Mouse (Mus musculus): ENCODE data around the gene Alk. TPM values are rescaled to one million over a fixed set of nuclear protein-coding genes. Genes with fewer than 3 reads are reported as not detected.

Alk gene
- polyA plus RNA-seq, 1 experiment from 2014 or later = 0.11 TPM

GRCm38 (mm10) chr17:72005365-72005764 is 599.1 kb downstream of the Alk start:
- Histone ChIP-seq H3K4me1 (replicated peaks; ENCODE audit: insufficient read depth, low read length) (no peaks in the 10 kb centered on the region), H3K4me3 (replicated peaks; ENCODE audit: low read depth, low read length) (no peak overlapping the region), H3K27ac (no peak overlapping the region), H3K9me3 (replicated peaks; ENCODE audit: low read length) (no peaks in the 10 kb centered on the region), H3K27me3 (ENCODE audit: insufficient read depth, low read length) (no peaks in the 10 kb centered on the region), H3K9ac (ENCODE audit: low read depth, low read length) (no peak overlapping the region), H3K4me2 (ENCODE audit: low read length) (no peak overlapping the region), H3K36me3 (ENCODE audit: insufficient read depth, low read length) (no peaks in the 10 kb centered on the region)
- ATAC-seq (replicated peaks; ENCODE audit: low FRiP score, low read depth) (no peak), DNase-seq (ENCODE audit: low spot score) (no peak)
- 66% methylated on average over 6 of the region's 6 CpGs for WGBS
- no peak for TF ChIP-seq CTCF (IDR thresholded peaks at IDR 0.05; ENCODE audit: low read depth)

- Histone ChIP-seq H3K4me1 (replicated peaks; ENCODE audit: insufficient read depth, low read length) (no peaks in the 10 kb centered on the region), H3K4me2 (ENCODE audit: low read length) (no peak overlapping the region), H3K9me3 (replicated peaks; ENCODE audit: low read length) (no peaks in the 10 kb centered on the region), H3K36me3 (ENCODE audit: insufficient read depth, low read length) (no peaks in the 10 kb centered on the region), H3K27ac (no peak overlapping the region), H3K9ac (ENCODE audit: low read depth, low read length) (no peak overlapping the region), H3K4me3 (replicated peaks; ENCODE audit: low read depth, low read length) (no peak overlapping the region), H3K27me3 (ENCODE audit: insufficient read depth, low read length) (no peaks in the 10 kb centered on the region)
- TF ChIP-seq CTCF (IDR thresholded peaks at IDR 0.05; ENCODE audit: low read depth) = no peak
- 25% methylated on average over 5 of the region's 5 CpGs for WGBS
- ATAC-seq (replicated peaks; ENCODE audit: low FRiP score, low read depth) (0 out of 2 replicates have a peak, but pooled peaks have one; percentile 40), DNase-seq (ENCODE audit: low spot score) (peak; percentile 80)
Measured at GRCm38 (mm10) chr17:71999527-72000482, 604.6 kb downstream of the Alk start.

- Histone ChIP-seq H3K4me3 (replicated peaks; ENCODE audit: low read depth, low read length) (no peak overlapping the region), H3K27ac (no peak overlapping the region), H3K27me3 (ENCODE audit: insufficient read depth, low read length) (no peaks in the 10 kb centered on the region), H3K4me1 (replicated peaks; ENCODE audit: insufficient read depth, low read length) (no peaks in the 10 kb centered on the region), H3K4me2 (ENCODE audit: low read length) (no peak overlapping the region), H3K36me3 (ENCODE audit: insufficient read depth, low read length) (no peaks in the 10 kb centered on the region), H3K9me3 (replicated peaks; ENCODE audit: low read length) (no peaks in the 10 kb centered on the region), H3K9ac (ENCODE audit: low read depth, low read length) (no peak overlapping the region)
- DNase-seq (ENCODE audit: low spot score) (no peak), ATAC-seq (replicated peaks; ENCODE audit: low FRiP score, low read depth) (no peak)
- no peak for TF ChIP-seq CTCF (IDR thresholded peaks at IDR 0.05; ENCODE audit: low read depth)
- 76% methylated on average over 3 of the region's 3 CpGs for WGBS
Measured at GRCm38 (mm10) chr17:71997680-71998079, 606.7 kb downstream of the Alk start.

DNA sequence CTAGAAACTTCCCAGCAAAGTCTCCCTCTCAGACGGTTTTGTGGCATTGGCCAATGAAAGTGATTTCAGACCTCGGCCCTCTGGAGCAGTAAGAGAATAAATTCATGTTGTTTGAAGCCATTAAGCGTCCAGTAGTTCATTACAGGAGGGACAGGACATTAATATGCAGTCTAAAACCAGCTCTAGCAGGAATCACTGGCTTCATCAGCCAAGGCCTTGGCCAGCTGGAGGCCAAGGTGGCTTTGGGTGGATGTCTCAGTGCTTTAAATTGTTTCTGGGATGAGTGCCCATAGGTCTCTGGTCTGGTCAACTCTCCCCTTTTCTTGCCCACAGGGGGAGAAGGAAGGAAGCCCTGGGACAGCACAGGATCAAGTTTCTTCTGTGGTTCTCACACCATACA is 608.9 kb downstream of the Alk start:
- DNase-seq (ENCODE audit: low spot score) (peak; percentile 51), ATAC-seq (replicated peaks; ENCODE audit: low FRiP score, low read depth) (no peak)
- 45% methylated on average over 3 of the region's 3 CpGs for WGBS
- Histone ChIP-seq H3K27ac (no peak overlapping the region), H3K27me3 (ENCODE audit: insufficient read depth, low read length) (no peaks in the 10 kb centered on the region), H3K4me1 (replicated peaks; ENCODE audit: insufficient read depth, low read length) (no peaks in the 10 kb centered on the region), H3K36me3 (ENCODE audit: insufficient read depth, low read length) (no peaks in the 10 kb centered on the region), H3K9ac (ENCODE audit: low read depth, low read length) (no peak overlapping the region), H3K9me3 (replicated peaks; ENCODE audit: low read length) (no peaks in the 10 kb centered on the region), H3K4me3 (replicated peaks; ENCODE audit: low read depth, low read length) (no peak overlapping the region), H3K4me2 (ENCODE audit: low read length) (no peak overlapping the region)
- no peak for TF ChIP-seq CTCF (IDR thresholded peaks at IDR 0.05; ENCODE audit: low read depth)

- no peaks in the 10 kb centered on the region for H3K36me3 ChIP-seq (ENCODE audit: insufficient read depth, low read length)
- no peaks in the 10 kb centered on the region for H3K4me1 ChIP-seq (replicated peaks; ENCODE audit: insufficient read depth, low read length)
- 71% methylated on average over 1 of the region's 1 CpGs for WGBS
- DNase-seq (ENCODE audit: low spot score) (no peak), ATAC-seq (replicated peaks; ENCODE audit: low FRiP score, low read depth) (no peak)
- H3K27ac ChIP-seq = no peak overlapping the region
- no peak overlapping the region for H3K4me2 ChIP-seq (ENCODE audit: low read length)
- no peak overlapping the region for H3K4me3 ChIP-seq (replicated peaks; ENCODE audit: low read depth, low read length)
- no peaks in the 10 kb centered on the region for H3K27me3 ChIP-seq (ENCODE audit: insufficient read depth, low read length)
- H3K9me3 ChIP-seq (replicated peaks; ENCODE audit: low read length) = no peaks in the 10 kb centered on the region
- TF ChIP-seq CTCF (IDR thresholded peaks at IDR 0.05; ENCODE audit: low read depth) = no peak
- no peak overlapping the region for H3K9ac ChIP-seq (ENCODE audit: low read depth, low read length)
Measured at GRCm38 (mm10) chr17:71994144-71994543, 610.3 kb downstream of the Alk start.

DNA sequence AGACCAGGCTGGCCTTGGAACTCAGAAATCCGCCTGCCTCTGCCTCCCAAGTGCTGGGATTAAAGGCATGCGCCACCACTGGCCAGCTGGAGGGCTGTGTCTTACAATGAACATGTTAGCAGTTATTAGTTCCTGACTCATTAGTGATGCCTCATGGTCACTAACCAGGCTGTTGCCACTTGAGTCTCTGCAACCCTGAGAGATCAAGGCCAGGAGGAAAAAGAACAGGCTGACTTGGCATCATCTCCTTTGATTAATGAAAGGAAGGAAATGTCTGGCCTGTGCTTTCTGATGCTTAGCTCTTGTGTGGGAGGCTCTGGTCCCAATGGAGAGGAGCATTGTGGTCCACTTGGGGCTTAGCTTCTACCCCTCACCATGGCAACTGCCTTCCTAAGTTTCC is 611.4 kb downstream of the Alk start:
- H3K9ac ChIP-seq (ENCODE audit: low read depth, low read length) = no peak overlapping the region
- H3K4me3 ChIP-seq (replicated peaks; ENCODE audit: low read depth, low read length) = no peak overlapping the region
- 94% methylated on average over 2 of the region's 2 CpGs for WGBS
- H3K4me1 ChIP-seq (replicated peaks; ENCODE audit: insufficient read depth, low read length) = no peaks in the 10 kb centered on the region
- no peak for ATAC-seq (replicated peaks; ENCODE audit: low FRiP score, low read depth)
- no peak for DNase-seq (ENCODE audit: low spot score)
- no peak for TF ChIP-seq CTCF (IDR thresholded peaks at IDR 0.05; ENCODE audit: low read depth)
- H3K9me3 ChIP-seq (replicated peaks; ENCODE audit: low read length) = no peaks in the 10 kb centered on the region
- H3K36me3 ChIP-seq (ENCODE audit: insufficient read depth, low read length) = no peaks in the 10 kb centered on the region
- H3K27ac ChIP-seq = no peak overlapping the region
- no peak overlapping the region for H3K4me2 ChIP-seq (ENCODE audit: low read length)
- H3K27me3 ChIP-seq (ENCODE audit: insufficient read depth, low read length) = no peaks in the 10 kb centered on the region

Measured in kidney, postnatal 0 days (tissue).